Mouse (Mus musculus) T-helper 17 cell (primary cell): ENCODE measurements at regions not wholly inside any gene's neighbourhood (a gene's known extent, or its start where the extent isn't known, plus 50 kb on each side); places are given as distances from the start of the nearest gene placed in this dataset.

Experiments
- in situ Hi-C, 2 experiments: fragments of 300-600 bp; cut with MboI, MseI; formaldehyde crosslinking; loops; 1 replicate in 1 of 2; 2 replicates in 1 of 2; pipeline ENCODE4 v1.15.1; 2025; ENCODE audit warnings: high pct_unique_total_duplicates in 2 of 2

DNA sequence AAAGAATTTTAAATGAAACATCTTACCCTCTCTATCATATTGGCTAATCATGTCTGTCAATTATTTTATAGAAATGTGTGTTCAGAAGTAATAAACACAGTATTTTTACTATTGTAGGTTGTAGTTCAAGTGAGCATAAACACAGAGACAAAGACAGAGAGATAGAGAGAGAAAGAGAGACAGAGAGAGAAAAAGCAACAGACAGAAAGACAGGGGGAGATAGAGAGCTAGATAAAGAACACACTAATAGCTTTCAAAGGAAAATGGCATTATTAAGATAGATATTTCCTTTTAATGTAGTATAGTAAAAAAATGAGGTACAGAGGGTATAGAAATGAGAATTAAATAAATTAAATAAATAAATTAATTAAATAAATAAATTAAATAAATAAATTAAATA, 624.4 kb upstream of the Fam84a start:
- in situ Hi-C loops = loop anchor here in 1 of 2 experiments (10.0 kb wide), 1 partner anchor 1798 kb away; no protein-coding TSS in a partner anchor

DNA sequence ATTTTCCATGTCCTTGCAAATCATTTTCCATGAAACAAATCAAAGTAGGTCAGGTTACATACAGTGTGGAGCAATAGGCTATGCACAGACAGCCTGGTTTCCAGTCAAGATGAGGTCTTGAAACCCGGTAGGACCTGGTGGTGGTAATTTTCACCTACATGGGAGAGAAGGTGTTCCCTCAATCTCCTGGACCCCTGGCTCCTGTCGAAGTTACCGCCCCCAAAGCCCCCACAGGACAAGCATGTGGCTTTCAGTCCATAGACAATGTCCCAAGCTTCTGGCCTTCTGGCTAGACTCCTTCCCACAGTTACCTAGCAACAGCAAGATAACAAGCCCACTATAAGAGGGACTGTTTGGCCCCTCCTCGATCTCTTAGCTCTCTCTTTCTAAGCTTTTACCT, 600.7 kb upstream of the Fam84a start:
- in situ Hi-C loops = loop anchor here in 1 of 2 experiments (25.0 kb wide), 1 partner anchor 765 kb away; no protein-coding TSS in a partner anchor

DNA sequence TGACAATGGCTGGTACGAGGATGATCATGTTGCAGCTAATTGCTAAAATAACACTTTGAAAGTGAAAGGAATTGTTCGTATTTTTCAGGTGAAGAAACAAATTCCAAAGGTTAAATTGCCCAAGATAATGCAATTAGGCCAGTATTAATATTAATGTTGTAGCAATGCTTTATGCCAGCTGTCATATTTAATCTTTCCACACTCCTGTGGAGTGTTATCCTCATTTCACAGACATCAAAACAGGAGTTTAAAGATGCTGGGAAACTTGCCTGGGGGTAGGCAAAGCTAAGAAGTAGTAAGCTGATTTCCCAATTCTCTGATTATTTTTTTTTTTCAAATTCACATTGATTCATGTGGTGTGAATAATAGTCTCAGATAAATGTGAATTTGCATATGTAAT, 595.5 kb upstream of the Fam84a start:
- in situ Hi-C loops = no loop called here
